Mouse (Mus musculus) liver, embryonic 15.5 days (tissue): ENCODE measurements around the gene Il16. TPM values are rescaled to one million over a fixed set of nuclear protein-coding genes. Genes with fewer than 3 reads are reported as not detected.

ENCODE experiments used
- ATAC-seq: fragments of 200-750 bp; cut with Nextera tagmentation; 2 replicates; pipeline ENCODE4 v1.8.0; 2017; ENCODE audit warnings: moderate number of reproducible peaks, mild to moderate bottlenecking, moderate library complexity; ENCODE audit not compliant: insufficient read depth
- H3K27ac ChIP-seq: fragments of 300-500 bp; sonication (generic); replicated peaks from 2 replicates; pipeline ENCODE4 v1.5.1; 2015; ENCODE audit warnings: mild to moderate bottlenecking, inconsistent platforms
- H3K27me3 ChIP-seq: fragments of 300-500 bp; sonication (generic); 2 replicates; pipeline ENCODE4 v1.6.1; 2015; ENCODE audit warnings: mild to moderate bottlenecking, inconsistent platforms
- H3K36me3 ChIP-seq: fragments of 300-500 bp; sonication (generic); replicated peaks from 2 replicates; pipeline ENCODE4 v1.6.1; 2015; ENCODE audit warnings: moderate library complexity, mild to moderate bottlenecking, inconsistent platforms
- H3K4me1 ChIP-seq: fragments of 300-500 bp; sonication (generic); replicated peaks from 2 replicates; pipeline ENCODE4 v1.6.1; 2015; ENCODE audit warnings: inconsistent platforms
- H3K4me2 ChIP-seq: fragments of 300-500 bp; sonication (generic); 2 replicates; pipeline ENCODE4 v1.6.1; 2015; ENCODE audit warnings: moderate library complexity, mild to moderate bottlenecking, inconsistent platforms
- H3K4me3 ChIP-seq: fragments of 300-500 bp; sonication (generic); replicated peaks from 2 replicates; pipeline ENCODE4 v1.5.1; 2015; ENCODE audit warnings: mild to moderate bottlenecking, inconsistent platforms
- H3K9ac ChIP-seq: fragments of 300-500 bp; sonication (generic); 2 replicates; pipeline ENCODE4 v1.6.1; 2015; ENCODE audit warnings: moderate library complexity, mild to moderate bottlenecking, inconsistent platforms
- H3K9me3 ChIP-seq: fragments of 300-500 bp; sonication (generic); replicated peaks from 2 replicates; pipeline ENCODE4 v1.6.1; 2016; ENCODE audit warnings: inconsistent platforms
- WGBS: fragments of 180-500 bp; shearing (Covaris S2); methylation state at CpG from one replicate; pipeline ENCODE4 v1.1.7; 2015; ENCODE audit warnings: mixed read lengths; ENCODE audit not compliant: insufficient replicate concordance; 5-methylcytosine and 5-hydroxymethylcytosine counted together
- polyA plus RNA-seq: library from polyadenylated mRNA; unstranded; fragments of >200 nt; fragmentation: Nextera tagmentation; extraction: Ambion mirVana; gene quantifications from 2 replicates; pipeline ENCODE4 v1.2.1, GENCODE M21; 2015

Gene Il16
- polyA plus RNA-seq, 1 experiment from 2014 or later = 6.2 TPM

DNA sequence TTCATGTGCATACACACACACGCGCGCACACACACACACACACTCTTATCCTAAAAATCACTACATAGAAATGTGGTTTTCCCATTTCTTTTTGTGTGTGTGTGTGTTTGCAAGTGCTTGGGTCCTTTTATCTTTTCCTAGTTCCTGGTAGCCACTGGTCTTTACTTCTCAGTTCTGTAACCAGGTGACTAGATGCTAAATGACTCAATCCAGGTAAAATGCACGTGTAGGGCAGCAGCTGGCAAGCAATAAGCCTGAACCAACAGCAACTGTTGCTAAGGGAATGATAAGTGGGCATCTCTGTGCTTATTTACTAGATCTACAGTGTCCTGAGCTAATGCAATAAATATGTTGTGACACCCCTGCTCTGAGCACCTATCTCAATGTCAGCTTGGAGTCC is 118.2 kb downstream of the Il16 start:
- Histone ChIP-seq H3K27me3 (no peaks in the 10 kb centered on the region), H3K36me3 (no peaks in the 10 kb centered on the region), H3K4me1 (peaks cover 18% of the 10 kb centered on the region), H3K4me3 (no peak overlapping the region), H3K4me2 (no peak overlapping the region), H3K9ac (no peak overlapping the region), H3K27ac (no peak overlapping the region), H3K9me3 (no peaks in the 10 kb centered on the region)
- 74% methylated on average over 4 of the region's 4 CpGs for WGBS
- no peak for ATAC-seq

DNA sequence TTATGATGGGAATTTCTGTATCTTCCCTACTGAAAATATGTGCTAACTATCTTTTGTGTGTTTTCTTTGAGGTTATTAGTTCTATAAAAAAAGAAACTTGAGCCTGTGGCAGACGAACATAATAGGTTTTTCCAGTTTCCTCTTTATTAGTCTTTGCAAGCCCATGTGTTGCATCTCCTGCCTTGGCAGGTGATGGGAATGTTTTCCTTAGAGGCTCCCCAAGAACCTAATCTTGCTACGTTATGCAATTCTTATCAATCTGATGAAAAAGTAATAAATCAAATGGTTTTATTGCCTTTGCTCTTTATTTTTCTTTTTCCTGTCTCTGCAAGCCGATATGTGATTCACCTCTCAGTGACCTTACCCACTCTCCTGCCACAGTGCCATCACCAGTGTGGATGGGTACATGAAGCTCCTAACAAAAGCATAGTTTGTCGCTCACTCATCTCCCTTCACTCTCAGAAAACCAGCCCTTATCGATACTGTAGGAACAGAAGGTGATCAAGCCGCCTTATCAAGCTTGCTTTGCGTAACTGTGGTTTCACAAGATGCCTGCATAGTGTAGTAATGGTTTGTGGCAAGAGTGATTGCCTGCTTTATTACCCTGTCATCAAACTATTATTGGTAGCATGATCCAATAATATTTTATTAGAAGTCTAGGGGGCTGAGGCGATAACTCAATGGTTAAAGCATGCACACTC is 118.8 kb downstream of the Il16 start:
- ATAC-seq = no peak
- Histone ChIP-seq H3K36me3 (no peaks in the 10 kb centered on the region), H3K4me2 (no peak overlapping the region), H3K4me1 (peaks cover 12% of the 10 kb centered on the region), H3K27ac (no peak overlapping the region), H3K4me3 (no peak overlapping the region), H3K27me3 (no peaks in the 10 kb centered on the region), H3K9ac (no peak overlapping the region), H3K9me3 (no peaks in the 10 kb centered on the region)
- 56% methylated on average over 8 of the region's 8 CpGs for WGBS

DNA sequence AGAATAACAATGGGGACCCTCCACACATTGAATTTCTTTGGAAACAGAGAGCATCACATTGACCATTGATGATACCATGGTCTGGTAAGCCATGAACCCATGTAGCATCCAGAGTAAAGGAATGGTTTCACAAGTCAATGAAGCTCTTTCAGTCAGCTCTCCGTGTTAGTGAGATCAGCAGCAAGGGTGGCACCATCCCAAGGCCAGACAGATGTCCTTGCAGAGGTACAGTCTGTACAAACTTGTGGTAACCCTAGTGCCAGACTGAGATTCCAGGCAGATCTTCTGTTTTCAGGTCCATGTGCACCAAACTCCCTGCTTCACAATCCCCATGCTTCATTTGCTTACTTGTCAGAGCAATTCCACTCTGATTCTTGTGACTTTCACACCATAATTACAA is 121.5 kb downstream of the Il16 start:
- no peaks in the 10 kb centered on the region for H3K36me3 ChIP-seq
- H3K4me1 ChIP-seq = no peaks in the 10 kb centered on the region
- no peak overlapping the region for H3K4me2 ChIP-seq
- no peaks in the 10 kb centered on the region for H3K9me3 ChIP-seq
- no peak overlapping the region for H3K4me3 ChIP-seq
- no peak overlapping the region for H3K9ac ChIP-seq
- no peak overlapping the region for H3K27ac ChIP-seq
- 43% methylated on average over 1 of the region's 1 CpGs for WGBS
- no peak for ATAC-seq
- no peaks in the 10 kb centered on the region for H3K27me3 ChIP-seq

DNA sequence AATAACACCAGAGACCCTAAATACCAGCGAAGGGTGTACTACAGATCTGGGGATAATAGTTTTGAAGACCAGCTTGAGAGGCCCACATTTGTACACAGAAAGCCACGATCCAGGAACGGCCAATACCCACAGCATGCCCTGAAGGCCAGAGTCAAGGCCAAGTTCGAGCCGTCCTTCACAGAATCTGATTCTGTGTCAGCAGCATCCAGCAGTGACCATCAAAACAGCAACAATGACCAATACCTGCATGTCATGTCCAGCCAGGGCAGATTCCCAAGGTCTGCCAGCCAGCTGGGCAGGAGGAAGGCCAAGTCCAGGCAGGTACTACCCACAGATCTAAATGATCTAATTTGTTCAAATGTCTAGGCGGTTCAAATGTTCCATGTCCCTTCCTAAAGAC is 122.9 kb downstream of the Il16 start:
- H3K4me1 ChIP-seq = no peaks in the 10 kb centered on the region
- H3K27me3 ChIP-seq = no peaks in the 10 kb centered on the region
- no peak overlapping the region for H3K4me2 ChIP-seq
- 67% methylated on average over 6 of the region's 6 CpGs for WGBS
- H3K4me3 ChIP-seq = no peak overlapping the region
- ATAC-seq = no peak
- no peak overlapping the region for H3K9ac ChIP-seq
- H3K9me3 ChIP-seq = no peaks in the 10 kb centered on the region
- no peak overlapping the region for H3K27ac ChIP-seq
- no peaks in the 10 kb centered on the region for H3K36me3 ChIP-seq

DNA sequence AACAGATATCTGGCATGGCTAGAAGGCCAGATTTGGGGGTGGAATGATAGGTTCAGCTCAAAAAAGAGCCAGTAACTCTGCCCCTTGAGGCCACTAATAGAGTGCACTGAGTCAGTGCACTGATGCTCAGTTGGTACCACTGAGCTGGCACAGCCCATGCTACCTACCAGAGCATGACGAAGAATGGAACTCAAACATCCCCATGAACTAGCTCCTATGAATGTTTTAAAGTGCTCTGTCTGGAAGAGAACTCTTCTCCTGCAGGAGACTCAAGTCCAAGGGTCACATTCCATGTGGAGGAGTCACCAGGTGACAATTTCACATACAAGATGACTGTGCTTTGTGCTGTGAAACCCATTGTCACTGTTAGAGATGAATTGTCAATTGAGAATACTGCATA is 126.8 kb downstream of the Il16 start:
- Histone ChIP-seq H3K27ac (no peak overlapping the region), H3K9ac (no peak overlapping the region), H3K4me1 (no peaks in the 10 kb centered on the region), H3K9me3 (no peaks in the 10 kb centered on the region), H3K4me3 (no peak overlapping the region), H3K4me2 (no peak overlapping the region), H3K36me3 (no peaks in the 10 kb centered on the region), H3K27me3 (no peaks in the 10 kb centered on the region)
- WGBS = 55% methylated on average over 1 of the region's 1 CpGs
- no peak for ATAC-seq

DNA sequence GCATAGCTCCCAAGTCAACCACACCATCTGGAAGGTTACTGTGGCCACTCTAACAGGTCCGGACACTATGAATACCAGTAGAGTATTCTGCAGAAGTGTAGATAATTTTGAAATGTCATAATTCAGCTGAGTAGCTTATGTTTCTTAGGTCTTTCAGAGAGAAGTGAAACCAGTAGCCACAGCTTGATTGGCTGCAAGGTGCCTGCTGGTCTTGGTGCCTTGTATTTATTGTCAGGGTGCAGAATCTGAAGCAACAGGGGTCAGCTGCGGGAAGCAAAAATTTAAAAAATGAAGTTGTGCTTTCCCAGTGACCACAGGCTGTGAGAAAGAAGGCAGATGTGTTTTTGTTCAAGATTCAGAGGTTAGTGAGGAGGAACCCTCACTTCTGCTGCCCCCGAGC is 129.3 kb downstream of the Il16 start:
- H3K4me2 ChIP-seq = no peak overlapping the region
- H3K27ac ChIP-seq = no peak overlapping the region
- H3K9me3 ChIP-seq = no peaks in the 10 kb centered on the region
- H3K4me3 ChIP-seq = no peak overlapping the region
- ATAC-seq = no peak
- H3K27me3 ChIP-seq = no peaks in the 10 kb centered on the region
- no peak overlapping the region for H3K9ac ChIP-seq
- 59% methylated on average over 3 of the region's 3 CpGs for WGBS
- H3K4me1 ChIP-seq = no peaks in the 10 kb centered on the region
- no peaks in the 10 kb centered on the region for H3K36me3 ChIP-seq

DNA sequence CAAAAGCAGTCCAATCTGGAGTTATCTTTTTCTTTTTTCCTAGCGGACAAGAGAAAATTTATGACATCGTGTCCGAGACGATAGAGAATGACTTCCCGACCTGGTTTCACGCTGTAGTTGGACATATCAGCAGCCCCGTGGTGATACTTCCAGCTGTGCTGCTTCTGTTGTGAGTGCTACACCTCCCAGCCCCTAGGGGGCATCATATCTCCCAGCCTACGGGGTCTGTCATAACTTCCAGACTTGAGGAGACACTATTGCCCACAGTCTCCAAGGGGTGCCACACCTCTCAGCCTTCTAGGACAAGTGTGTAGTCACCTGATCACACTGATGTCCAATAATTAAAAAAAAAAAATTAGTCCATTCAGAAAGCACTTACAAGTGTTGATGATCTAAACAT is 129.7 kb downstream of the Il16 start:
- H3K4me3 ChIP-seq = no peak overlapping the region
- no peak overlapping the region for H3K4me2 ChIP-seq
- H3K36me3 ChIP-seq = no peaks in the 10 kb centered on the region
- H3K9me3 ChIP-seq = no peaks in the 10 kb centered on the region
- no peaks in the 10 kb centered on the region for H3K4me1 ChIP-seq
- 69% methylated on average over 8 of the region's 8 CpGs for WGBS
- H3K9ac ChIP-seq = no peak overlapping the region
- no peak overlapping the region for H3K27ac ChIP-seq
- no peaks in the 10 kb centered on the region for H3K27me3 ChIP-seq
- no peak for ATAC-seq

DNA sequence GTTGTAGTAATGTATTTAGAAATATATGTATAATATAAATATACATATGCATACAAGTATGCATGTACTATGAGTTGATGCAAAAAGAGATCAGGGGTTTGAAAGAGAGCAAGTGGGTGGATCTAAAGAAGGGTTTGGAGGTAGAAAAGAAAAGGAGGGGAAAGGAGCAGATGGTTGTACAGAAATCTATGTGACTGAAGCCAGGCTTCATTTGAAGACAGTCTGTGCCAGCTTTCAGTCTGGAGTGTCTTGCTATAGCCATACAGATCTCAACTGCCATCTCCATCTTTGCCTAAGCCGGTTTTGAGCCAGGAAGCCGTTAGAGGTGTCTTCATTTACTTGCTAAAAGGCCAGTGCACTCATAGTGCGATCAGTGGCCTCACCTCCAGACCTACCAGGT is 130.3 kb downstream of the Il16 start:
- no peak overlapping the region for H3K4me3 ChIP-seq
- no peaks in the 10 kb centered on the region for H3K9me3 ChIP-seq
- H3K9ac ChIP-seq = no peak overlapping the region
- H3K4me1 ChIP-seq = no peaks in the 10 kb centered on the region
- no peak for ATAC-seq
- H3K27ac ChIP-seq = no peak overlapping the region
- H3K36me3 ChIP-seq = no peaks in the 10 kb centered on the region
- H3K27me3 ChIP-seq = no peaks in the 10 kb centered on the region
- H3K4me2 ChIP-seq = no peak overlapping the region
- WGBS = 60% methylated on average over 3 of the region's 3 CpGs

DNA sequence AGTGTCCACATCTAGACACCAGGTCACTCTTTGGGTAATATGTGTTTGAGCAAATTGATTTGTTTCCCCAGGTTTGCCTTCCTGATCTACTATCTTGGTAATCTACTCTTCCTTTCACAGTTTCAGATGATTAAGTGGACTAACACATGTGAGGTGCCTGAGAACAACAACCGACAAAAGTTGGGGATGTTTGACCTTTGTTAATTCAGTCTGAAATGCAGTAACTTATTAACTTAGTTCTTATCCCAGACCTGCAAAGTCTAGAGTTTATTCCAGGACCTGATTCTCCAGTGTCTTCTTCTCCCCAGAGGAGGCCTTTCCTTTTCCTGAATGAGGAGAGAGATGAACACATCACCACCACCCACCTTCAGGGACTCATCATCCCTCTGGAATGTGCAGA is 133.6 kb downstream of the Il16 start:
- H3K36me3 ChIP-seq = no peaks in the 10 kb centered on the region
- 71% methylated on average over 1 of the region's 1 CpGs for WGBS
- no peak overlapping the region for H3K9ac ChIP-seq
- no peak overlapping the region for H3K4me2 ChIP-seq
- no peaks in the 10 kb centered on the region for H3K9me3 ChIP-seq
- H3K4me3 ChIP-seq = no peak overlapping the region
- no peak overlapping the region for H3K27ac ChIP-seq
- H3K27me3 ChIP-seq = no peaks in the 10 kb centered on the region
- H3K4me1 ChIP-seq = no peaks in the 10 kb centered on the region
- no peak for ATAC-seq

DNA sequence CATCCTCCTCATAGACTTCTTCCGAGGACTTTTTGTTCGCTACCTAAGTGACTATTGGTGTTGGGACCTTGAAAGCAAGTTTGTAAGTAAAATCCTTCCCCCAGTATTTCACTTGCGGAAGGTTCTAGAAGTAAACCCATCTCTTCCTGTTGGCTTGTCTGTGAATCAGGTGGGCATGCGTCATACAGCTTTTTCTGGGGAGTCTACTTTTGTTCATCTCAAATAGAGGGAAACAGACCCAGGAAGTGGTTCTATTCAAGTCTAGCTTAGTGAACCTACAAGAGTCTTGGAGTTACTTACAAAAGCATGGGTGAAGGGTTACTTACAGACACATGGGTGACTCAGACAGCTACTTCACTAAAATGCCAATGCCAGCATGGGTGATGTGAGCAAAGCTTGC is 135.6 kb downstream of the Il16 start:
- no peak for ATAC-seq
- no peak overlapping the region for H3K9ac ChIP-seq
- H3K4me1 ChIP-seq = no peaks in the 10 kb centered on the region
- no peak overlapping the region for H3K4me2 ChIP-seq
- no peaks in the 10 kb centered on the region for H3K9me3 ChIP-seq
- H3K4me3 ChIP-seq = no peak overlapping the region
- H3K27ac ChIP-seq = no peak overlapping the region
- no peaks in the 10 kb centered on the region for H3K36me3 ChIP-seq
- 76% methylated on average over 4 of the region's 4 CpGs for WGBS
- no peaks in the 10 kb centered on the region for H3K27me3 ChIP-seq

DNA sequence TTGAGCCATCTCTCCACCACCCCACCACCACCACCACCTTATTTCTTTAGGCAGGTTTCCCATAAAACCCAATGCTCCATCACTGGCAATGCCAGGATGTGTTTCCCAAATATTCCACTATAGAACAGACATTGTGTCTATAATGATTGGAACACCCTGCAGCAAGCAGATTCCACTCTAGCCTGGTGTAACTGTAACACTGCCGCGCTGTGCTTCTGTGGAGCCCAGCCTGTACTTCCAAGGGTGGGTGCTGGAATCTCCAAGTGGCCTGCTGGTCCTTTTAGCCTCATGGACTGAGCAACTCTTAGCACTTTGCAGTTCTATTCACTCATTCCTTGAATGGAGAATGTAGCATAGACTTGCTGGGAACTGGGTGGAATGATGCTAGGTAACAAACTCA is 138.7 kb downstream of the Il16 start:
- no peak for ATAC-seq
- no peaks in the 10 kb centered on the region for H3K36me3 ChIP-seq
- no peak overlapping the region for H3K4me3 ChIP-seq
- H3K4me2 ChIP-seq = no peak overlapping the region
- H3K4me1 ChIP-seq = no peaks in the 10 kb centered on the region
- H3K27ac ChIP-seq = no peak overlapping the region
- no peaks in the 10 kb centered on the region for H3K27me3 ChIP-seq
- WGBS = 78% methylated on average over 2 of the region's 2 CpGs
- H3K9ac ChIP-seq = no peak overlapping the region
- no peaks in the 10 kb centered on the region for H3K9me3 ChIP-seq
